Comparison of ENCODE assay signal across 8 mouse cellular contexts in the genomic region with DNA sequence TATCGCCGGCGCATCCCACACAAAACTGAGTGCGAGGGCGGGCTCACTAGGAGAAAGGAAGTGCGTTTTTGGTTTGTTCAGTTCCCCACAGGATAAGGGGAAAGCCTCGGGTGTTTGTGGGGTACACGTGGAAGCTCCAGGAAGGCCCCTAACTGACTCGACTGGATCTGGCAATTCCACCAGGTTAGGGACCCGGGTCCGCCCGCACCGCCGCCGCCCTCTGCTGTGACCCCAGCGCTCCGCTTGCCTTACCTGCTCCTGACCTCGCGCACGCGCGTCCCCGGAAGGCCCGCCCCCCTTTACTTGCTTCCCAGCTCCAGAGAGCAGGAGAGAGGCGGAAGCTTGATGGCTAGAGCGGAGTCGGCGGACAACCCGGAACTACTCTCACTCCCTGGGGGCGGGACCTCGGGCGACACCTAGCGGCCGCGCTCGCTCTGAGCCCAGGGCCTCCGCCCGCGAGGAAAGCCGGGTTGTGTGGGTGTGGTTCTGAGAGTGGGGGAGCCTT. TPM values are rescaled to one million over a fixed set of nuclear protein-coding genes. Genes with fewer than 3 reads are reported as not detected.
DNase-seq lines count a peak whose midpoint lies in the region; ATAC-seq and TF ChIP-seq lines count a peak whose summit lies in the region.

A gene (minus strand): TSS at position 377 of the 505 bp plus-strand sequence.

- in situ Hi-C loops in ES-E14 (cut with MboI; ENCODE audit: low sequenced_read_pairs in 2 of 2, unreplicated experiment in 2 of 2) = no loop called here

- H3K9ac ChIP-seq in ES-E14 (ENCODE audit: insufficient read depth, low read depth, low read length, poor library complexity, severe bottlenecking) = peak within 1 kb of the TSS; percentile 87
- H3K9ac ChIP-seq in forebrain, embryonic 16.5 days (replicated peaks; ENCODE audit: low read depth, low read length) = peak within 1 kb of the TSS; percentile 60
- H3K9ac ChIP-seq in lung, embryonic 14.5 days = peak within 1 kb of the TSS; percentile 63

- DNase-seq in ES-E14 (ENCODE audit: low read depth, low spot score) = peak; percentile 91
- DNase-seq in cerebellum, adult 11-12 months = peak; percentile 98
- peak; percentile 97 for DNase-seq in heart, postnatal 36 days
- DNase-seq in layer of hippocampus, adult 2 months (ENCODE audit: low spot score in 2 of 2) = peak; percentile 98 to 99
- DNase-seq in lung, embryonic 14.5 days = peak; percentile 97
- DNase-seq in thymus, adult 2 months = peak; percentile 98

- peak; percentile 99 for ATAC-seq in forebrain, embryonic 16.5 days
- ATAC-seq in lung, embryonic 14.5 days (ENCODE audit: insufficient read depth) = peak; percentile 99

- peak; percentile 48 for TF ChIP-seq POLR2A in olfactory bulb, adult 2 months (IDR thresholded peaks at IDR 0.05; ENCODE audit: insufficient read depth, low read depth, low read length)
- TF ChIP-seq POLR2A in thymus, adult 2 months (IDR thresholded peaks at IDR 0.05; ENCODE audit: control insufficient read depth, extremely low read depth, insufficient read depth, low read length, poor library complexity) = peak; percentile 84; the same call in 1 of the 2 replicates

- H3K4me1 ChIP-seq in ES-E14 (ENCODE audit: control insufficient read depth in 2 of 2, insufficient read depth in 2 of 2, low read length in 2 of 2, poor library complexity in 1 of 2) = no peaks in the 10 kb centered on the region
- H3K4me1 ChIP-seq in forebrain, embryonic 16.5 days (replicated peaks; ENCODE audit: control insufficient read depth, insufficient read depth, low read length) = peaks cover 4% of the 10 kb centered on the region
- no peaks in the 10 kb centered on the region for H3K4me1 ChIP-seq in lung, embryonic 14.5 days (ENCODE audit: insufficient read depth)
- H3K4me1 ChIP-seq in olfactory bulb, adult 2 months (ENCODE audit: control insufficient read depth, insufficient read depth, low read length) = no peaks in the 10 kb centered on the region
- peaks cover 3% of the 10 kb centered on the region; the same call in 1 of the 2 replicates for H3K4me1 ChIP-seq in thymus, adult 2 months (replicated peaks; ENCODE audit: control insufficient read depth, insufficient read depth, low read length)

- H3K9me3 ChIP-seq in ES-E14 (ENCODE audit: control insufficient read depth, insufficient read depth, low read depth, low read length) = no peaks in the 10 kb centered on the region
- H3K9me3 ChIP-seq in forebrain, embryonic 16.5 days (ENCODE audit: control insufficient read depth, low read length) = no peaks in the 10 kb centered on the region
- H3K9me3 ChIP-seq in lung, embryonic 14.5 days (ENCODE audit: low read depth, low read length) = no peaks in the 10 kb centered on the region

- H3K27ac ChIP-seq in ES-E14 (ENCODE audit: insufficient read depth, low read depth, low read length, poor library complexity, severe bottlenecking) = peak within 1 kb of the TSS; percentile 34; the same call in 1 of the 2 replicates
- H3K27ac ChIP-seq in forebrain, embryonic 16.5 days (ENCODE audit: low read length) = peak within 1 kb of the TSS; percentile 53
- H3K27ac ChIP-seq in layer of hippocampus, adult 2 months = peak within 1 kb of the TSS; percentile 86
- H3K27ac ChIP-seq in lung, embryonic 14.5 days (ENCODE audit: low read depth) = no peak within 1 kb of the TSS
- peak within 1 kb of the TSS; percentile 26; the same call in 1 of the 2 replicates for H3K27ac ChIP-seq in olfactory bulb, adult 2 months (ENCODE audit: insufficient read depth, low read depth, low read length)
- H3K27ac ChIP-seq in thymus, adult 2 months (ENCODE audit: control insufficient read depth, insufficient read depth, low read length) = 0 out of 2 replicates have a peak within 1 kb of the TSS, but pooled peaks have one; percentile 3

- peak within 1 kb of the TSS; percentile 79 to 83 for H3K4me3 ChIP-seq in ES-E14 (ENCODE audit: insufficient read depth in 1 of 2, low read depth in 1 of 2, low read length in 2 of 2, poor library complexity in 1 of 2, severe bottlenecking in 1 of 2)
- peak within 1 kb of the TSS; percentile 56 for H3K4me3 ChIP-seq in forebrain, embryonic 16.5 days (replicated peaks; ENCODE audit: low read length)
- peak within 1 kb of the TSS; percentile 70 for H3K4me3 ChIP-seq in layer of hippocampus, adult 2 months
- peak within 1 kb of the TSS; percentile 68 for H3K4me3 ChIP-seq in lung, embryonic 14.5 days (ENCODE audit: low read depth, low read length)
- peak within 1 kb of the TSS; percentile 62 for H3K4me3 ChIP-seq in olfactory bulb, adult 2 months (ENCODE audit: insufficient read depth, low read depth, low read length)
- peak within 1 kb of the TSS; percentile 83 for H3K4me3 ChIP-seq in thymus, adult 2 months (ENCODE audit: control insufficient read depth, insufficient read depth, low read length)

- no peaks in the 10 kb centered on the region for H3K36me3 ChIP-seq in ES-E14 (ENCODE audit: control insufficient read depth, insufficient read depth, low read length, poor library complexity, severe bottlenecking)
- H3K36me3 ChIP-seq in forebrain, embryonic 16.5 days (ENCODE audit: control insufficient read depth, insufficient read depth) = no peaks in the 10 kb centered on the region
- H3K36me3 ChIP-seq in lung, embryonic 14.5 days (ENCODE audit: insufficient read depth) = no peaks in the 10 kb centered on the region
- no peaks in the 10 kb centered on the region for H3K36me3 ChIP-seq in thymus, adult 2 months (ENCODE audit: control insufficient read depth, insufficient read depth, low read length)

- under 1% methylated on average over 40 of the region's 40 CpGs for WGBS in forebrain, embryonic 16.5 days
- WGBS in lung, embryonic 14.5 days = under 1% methylated on average over 40 of the region's 40 CpGs
- WGBS in olfactory bulb, adult 2 months = under 1% methylated on average over 40 of the region's 40 CpGs
- under 1% methylated on average over 40 of the region's 40 CpGs for WGBS in thymus, adult 2 months

- peak within 1 kb of the TSS; percentile 62 for H3K4me2 ChIP-seq in forebrain, embryonic 16.5 days (ENCODE audit: low read length)
- H3K4me2 ChIP-seq in lung, embryonic 14.5 days = peak within 1 kb of the TSS; percentile 72

- peak; percentile 99 for TF ChIP-seq CTCF in layer of hippocampus, adult 2 months (conservative IDR thresholded peaks at IDR 0.05)
- TF ChIP-seq CTCF in lung, embryonic 14.5 days (IDR thresholded peaks at IDR 0.05; ENCODE audit: low read depth) = peak; percentile 97
- peak; percentile 98 for TF ChIP-seq CTCF in olfactory bulb, adult 2 months (IDR thresholded peaks at IDR 0.05; ENCODE audit: insufficient read depth, low read depth, low read length)
- TF ChIP-seq CTCF in thymus, adult 2 months (IDR thresholded peaks at IDR 0.05; ENCODE audit: borderline replicate concordance, control insufficient read depth, extremely low read depth, insufficient read depth, low read length, poor library complexity) = peak; percentile 97

- intact Hi-C loops in heart, postnatal 36 days (cut with DNase I) = no loop called here

- no peaks in the 10 kb centered on the region for H3K27me3 ChIP-seq in forebrain, embryonic 16.5 days (replicated peaks; ENCODE audit: control insufficient read depth, insufficient read depth, low read length)
- no peaks in the 10 kb centered on the region for H3K27me3 ChIP-seq in lung, embryonic 14.5 days (ENCODE audit: insufficient read depth, low read length)
- H3K27me3 ChIP-seq in thymus, adult 2 months (ENCODE audit: control insufficient read depth, insufficient read depth, low read length) = no peaks in the 10 kb centered on the region

TF ChIP-seq in ES-E14, 5 proteins besides CTCF, POLR2A, EP300 and RAD21:
- TF ChIP-seq ZNF384 (IDR thresholded peaks at IDR 0.05; ENCODE audit: low read depth, low read length) (no peak), HCFC1 (IDR thresholded peaks at IDR 0.05; ENCODE audit: borderline replicate concordance, insufficient read depth, low read length) (peak; percentile 84), ZC3H11A (IDR thresholded peaks at IDR 0.05; ENCODE audit: borderline replicate concordance, low read depth, low read length) (no peak), CHD2 (IDR thresholded peaks at IDR 0.05; ENCODE audit: low read depth, low read length) (0 out of 2 replicates have a peak, but pooled peaks have one; percentile 36), MAFK (IDR thresholded peaks at IDR 0.05; ENCODE audit: insufficient read depth, low read depth, low read length) (no peak)

RNA-seq across cellular contexts. Expression of the gene that starts here (rescaled TPM):
- total RNA-seq in ES-E14 (2012; rRNA removed) = 69.7 and 88.6 TPM in 2 replicates
- polyA plus RNA-seq in forebrain, embryonic 16.5 days (2015; fragmentation: Nextera tagmentation; extraction: Ambion mirVana) = 210 and 212 TPM in 2 replicates
- 100 to 1,000 TPM in 1 of 2 experiments, 10 to 100 TPM in 1; 96.8 to 106 TPM for total RNA-seq in heart, postnatal 36 days (2021)
- total RNA-seq in layer of hippocampus, adult 2 months (2021) = 100 to 1,000 TPM; 103 to 118 TPM
- polyA plus RNA-seq in lung, embryonic 14.5 days (2014; fragmentation: Nextera tagmentation; extraction: Ambion mirVana) = 195 and 206 TPM in 2 replicates
- not detected in 2 replicates for polyA plus RNA-seq in olfactory bulb, adult 2 months (2012; ENCODE audit: insufficient read depth, insufficient read length, low replicate concordance, missing spikeins)
- 77.9 and 96.3 TPM in 2 replicates for polyA plus RNA-seq in thymus, adult 2 months (2012; rRNA removed)

Comparison
In these comparisons a context has a peak if more than half of its experiments do, and no peak if none do; other contexts are left out.
1. RNA of the gene that starts here (polyA plus RNA-seq): 210 to 212 TPM in forebrain, embryonic 16.5 days, 195 to 206 TPM in lung, embryonic 14.5 days and 77.9 to 96.3 TPM in thymus, adult 2 months; not detected in olfactory bulb, adult 2 months; every median in the first group is over 10 times any median in the second.
2. Peak in every context shown above with its lines, with median percentiles within 50 percentile points of each other: DNase-seq, H3K4me3 ChIP-seq, H3K9ac ChIP-seq and CTCF ChIP-seq.